Mouse (Mus musculus) hindbrain, embryonic 15.5 days (tissue): ENCODE results near the gene 4933417A18Rik. TPM values are rescaled to one million over a fixed set of nuclear protein-coding genes. Genes with fewer than 3 reads are reported as not detected.
"Not testable (repeated sequence)": the region's sequence is repeated elsewhere in the genome, so short reads cannot be mapped to it uniquely, and the experiment has no call there.

Source experiments
- ATAC-seq: fragments of 200-750 bp; cut with Nextera tagmentation; 2 replicates; pipeline ENCODE4 v1.8.0; 2017; ENCODE audit warnings: low read depth, moderate number of reproducible peaks, moderate TSS enrichment; ENCODE audit not compliant: low FRiP score
- H3K27ac ChIP-seq: fragments of 300-500 bp; sonication (generic); replicated peaks from 2 replicates; pipeline ENCODE4 v1.5.1; 2015; ENCODE audit warnings: mild to moderate bottlenecking, inconsistent platforms
- H3K27me3 ChIP-seq: fragments of 300-500 bp; sonication (generic); 2 replicates; pipeline ENCODE4 v1.6.1; 2015; ENCODE audit warnings: control low read depth, inconsistent platforms
- H3K36me3 ChIP-seq: fragments of 300-500 bp; sonication (generic); 2 replicates; pipeline ENCODE4 v1.6.1; 2015; ENCODE audit warnings: control low read depth, inconsistent platforms
- H3K4me1 ChIP-seq: fragments of 300-500 bp; sonication (generic); replicated peaks from 2 replicates; pipeline ENCODE4 v1.6.1; 2015; ENCODE audit warnings: control low read depth, inconsistent platforms
- H3K4me2 ChIP-seq: fragments of 300-500 bp; sonication (generic); 2 replicates; pipeline ENCODE4 v1.6.1; 2015; ENCODE audit warnings: moderate library complexity, mild to moderate bottlenecking, inconsistent platforms
- H3K4me3 ChIP-seq: fragments of 300-500 bp; sonication (generic); 2 replicates; pipeline ENCODE4 v1.5.1; 2015; ENCODE audit warnings: mild to moderate bottlenecking, inconsistent platforms
- H3K9ac ChIP-seq: fragments of 300-500 bp; sonication (generic); 2 replicates; pipeline ENCODE4 v1.6.1; 2015; ENCODE audit warnings: inconsistent platforms
- H3K9me3 ChIP-seq: fragments of 300-500 bp; sonication (generic); 2 replicates; pipeline ENCODE4 v1.6.1; 2016; ENCODE audit warnings: control low read depth, inconsistent platforms
- whole genome bisulfite sequencing: fragments of 180-500 bp; shearing (Covaris S2); methylation state at CpG from one replicate; pipeline ENCODE4 v1.1.7; 2015; 5-methylcytosine and 5-hydroxymethylcytosine counted together
- polyA plus RNA-seq: library from polyadenylated mRNA; unstranded; fragments of >200 nt; fragmentation: Nextera tagmentation; extraction: Ambion mirVana; gene quantifications from 2 replicates; pipeline ENCODE4 v1.2.1, GENCODE M21; 2015

The 4933417A18Rik gene
- polyA plus RNA-seq, 1 experiment from 2014 or later, result not detected

DNA sequence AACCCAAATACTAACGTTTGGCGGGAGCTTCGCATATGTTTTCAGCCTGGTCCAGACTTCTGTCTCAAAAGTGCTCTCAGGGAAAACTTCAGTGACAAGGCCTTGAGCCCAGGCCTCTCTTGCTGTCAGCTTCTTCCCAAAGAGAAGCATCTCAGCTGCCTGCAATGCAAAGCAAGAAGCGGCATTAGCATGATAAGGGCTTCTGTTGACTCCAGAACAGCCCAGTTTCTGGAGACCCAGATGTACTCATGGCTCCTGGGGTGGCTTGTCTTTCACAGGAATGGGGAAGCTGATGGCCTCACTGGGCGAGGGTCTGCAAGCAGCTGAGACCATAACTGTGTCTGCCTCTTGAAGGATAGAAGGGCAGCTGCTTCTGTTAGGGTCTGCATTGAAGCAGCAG lies 54.4 kb downstream of the 4933417A18Rik start:
- peaks cover 52% of the 10 kb centered on the region for H3K36me3 ChIP-seq
- H3K9me3 ChIP-seq, H3K4me2 ChIP-seq, ATAC-seq, H3K27me3 ChIP-seq, H3K9ac ChIP-seq, H3K27ac ChIP-seq, H3K4me3 ChIP-seq, H3K4me1 ChIP-seq: not testable (repeated sequence)
- WGBS, result 62% methylated on average over 5 of the region's 5 CpGs

DNA sequence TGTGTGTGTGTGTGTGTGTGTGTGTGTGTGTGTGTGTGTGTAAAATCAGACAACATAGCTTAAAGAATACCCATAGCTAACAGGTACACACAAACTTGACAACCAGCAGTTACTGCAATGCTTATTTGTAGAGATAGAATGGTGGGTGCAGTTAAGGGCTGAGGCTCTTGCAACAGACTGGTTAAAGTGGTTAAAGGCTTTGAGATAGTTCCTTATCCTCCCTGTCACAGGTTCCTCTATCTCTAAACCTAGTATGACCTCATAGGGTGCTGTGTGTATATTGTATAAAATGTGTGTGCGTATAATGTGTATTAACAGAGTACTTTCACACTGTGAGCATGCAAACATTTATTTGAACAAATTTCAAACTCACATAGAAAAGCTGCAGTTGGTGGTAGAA lies 59.3 kb downstream of the 4933417A18Rik start:
- not testable (repeated sequence) for ATAC-seq, H3K4me2 ChIP-seq, H3K9me3 ChIP-seq, H3K4me3 ChIP-seq, H3K4me1 ChIP-seq, H3K27me3 ChIP-seq, H3K9ac ChIP-seq, H3K27ac ChIP-seq
- peaks cover 69% of the 10 kb centered on the region for H3K36me3 ChIP-seq
- WGBS, result 96% methylated on average over 1 of the region's 1 CpGs

DNA sequence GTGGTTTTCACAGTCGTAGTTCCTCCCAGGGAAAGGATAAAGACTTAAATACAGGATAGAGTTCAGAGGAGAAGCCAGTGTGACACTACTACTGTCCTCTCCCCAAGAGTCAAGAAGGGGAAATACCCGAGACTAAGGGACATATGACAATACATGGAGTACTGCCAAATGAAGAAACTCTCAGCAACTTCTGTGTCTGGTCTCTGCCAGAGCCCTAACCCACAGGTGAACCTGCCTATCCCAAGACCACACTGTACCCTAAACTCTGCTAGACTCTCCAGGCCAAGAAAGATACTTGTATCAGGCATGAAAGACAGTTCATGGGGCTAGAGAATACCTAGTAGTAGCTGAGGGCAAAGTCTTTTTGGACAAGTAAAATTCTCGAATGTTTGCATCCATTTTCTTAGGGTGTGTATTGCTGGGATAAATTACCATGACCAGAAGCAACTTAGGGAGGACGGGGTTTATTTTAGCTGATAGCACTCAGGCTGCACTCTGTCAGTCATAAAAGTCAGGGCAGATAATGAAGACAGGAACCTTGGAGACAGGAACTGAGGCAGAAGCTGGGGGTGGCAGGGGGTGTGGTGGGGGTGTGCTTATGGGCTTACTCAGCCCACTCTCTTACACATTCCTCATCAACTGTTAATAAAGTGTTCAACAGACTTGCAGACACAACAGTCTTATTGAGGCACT lies 67.5 kb downstream of the 4933417A18Rik start:
- H3K27ac ChIP-seq, result no peak overlapping the region
- ATAC-seq, result no peak
- H3K4me1 ChIP-seq, result peaks cover 19% of the 10 kb centered on the region
- no peaks in the 10 kb centered on the region for H3K27me3 ChIP-seq
- no peak overlapping the region for H3K9ac ChIP-seq
- H3K36me3 ChIP-seq, result peaks cover 33% of the 10 kb centered on the region
- 68% methylated on average over 4 of the region's 4 CpGs for WGBS
- H3K9me3 ChIP-seq, result no peaks in the 10 kb centered on the region
- no peak overlapping the region for H3K4me3 ChIP-seq
- H3K4me2 ChIP-seq, result no peak overlapping the region

DNA sequence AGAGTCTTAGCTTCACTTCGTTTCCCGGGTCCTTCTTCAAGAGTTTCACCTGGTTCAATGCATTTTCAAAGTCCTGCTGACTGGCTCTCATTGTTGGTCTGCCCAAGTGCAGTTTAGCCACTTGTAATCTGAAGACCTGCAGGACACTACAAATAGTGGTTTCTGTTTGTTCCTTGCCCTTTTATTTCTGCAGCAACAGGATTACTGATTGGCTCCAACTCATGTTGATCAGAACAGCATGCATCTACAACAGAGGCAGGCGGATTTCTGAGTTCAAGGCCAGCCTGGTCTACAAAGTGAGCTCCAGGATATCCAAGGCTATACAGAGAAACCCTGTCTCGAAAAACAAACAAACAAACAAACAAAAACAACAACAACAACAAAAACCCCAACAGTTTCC lies 68.9 kb downstream of the 4933417A18Rik start:
- 85% methylated on average over 4 of the region's 4 CpGs for WGBS
- peaks cover 20% of the 10 kb centered on the region for H3K36me3 ChIP-seq
- no peak for ATAC-seq
- H3K9me3 ChIP-seq, result no peaks in the 10 kb centered on the region
- H3K9ac ChIP-seq, result peak overlapping the region; percentile 71; the same call in 1 of the 2 replicates
- peak overlapping the region; percentile 77 for H3K4me2 ChIP-seq
- H3K27ac ChIP-seq, result peak overlapping the region; percentile 86; the same call in 1 of the 2 replicates
- peaks cover 19% of the 10 kb centered on the region for H3K4me1 ChIP-seq
- no peaks in the 10 kb centered on the region for H3K27me3 ChIP-seq
- H3K4me3 ChIP-seq, result peak overlapping the region; percentile 65

DNA sequence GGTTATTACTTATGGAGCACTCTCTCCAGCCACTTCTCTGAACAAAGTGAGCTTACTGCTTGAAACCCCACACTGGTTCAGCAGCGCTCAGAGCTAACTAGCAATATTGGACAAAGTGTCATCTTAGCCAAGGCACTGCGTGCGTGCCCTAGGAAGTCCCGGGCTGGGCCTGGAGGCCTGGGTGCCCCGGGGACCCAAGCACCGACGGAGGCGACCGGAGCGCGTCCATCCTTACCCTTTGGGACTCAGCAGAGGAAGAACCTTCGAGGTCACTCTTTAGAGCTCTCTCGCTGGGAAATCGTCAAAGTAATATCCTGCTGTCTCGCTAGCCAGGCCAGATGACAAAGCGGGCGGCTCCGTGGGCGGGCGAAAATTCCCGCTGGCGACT lies 69.4 kb downstream of the 4933417A18Rik start:
- H3K9ac ChIP-seq, result peak overlapping the region; percentile 71
- H3K36me3 ChIP-seq, result peaks cover 15% of the 10 kb centered on the region
- peak overlapping the region; percentile 65 for H3K4me3 ChIP-seq
- ATAC-seq, result peak; percentile 67; the same call in 1 of the 2 replicates
- peaks cover 19% of the 10 kb centered on the region for H3K4me1 ChIP-seq
- no peaks in the 10 kb centered on the region for H3K27me3 ChIP-seq
- H3K9me3 ChIP-seq, result no peaks in the 10 kb centered on the region
- peak overlapping the region; percentile 77 for H3K4me2 ChIP-seq
- WGBS, result 0% methylated on average over 22 of the region's 22 CpGs
- H3K27ac ChIP-seq, result peak overlapping the region; percentile 86

DNA sequence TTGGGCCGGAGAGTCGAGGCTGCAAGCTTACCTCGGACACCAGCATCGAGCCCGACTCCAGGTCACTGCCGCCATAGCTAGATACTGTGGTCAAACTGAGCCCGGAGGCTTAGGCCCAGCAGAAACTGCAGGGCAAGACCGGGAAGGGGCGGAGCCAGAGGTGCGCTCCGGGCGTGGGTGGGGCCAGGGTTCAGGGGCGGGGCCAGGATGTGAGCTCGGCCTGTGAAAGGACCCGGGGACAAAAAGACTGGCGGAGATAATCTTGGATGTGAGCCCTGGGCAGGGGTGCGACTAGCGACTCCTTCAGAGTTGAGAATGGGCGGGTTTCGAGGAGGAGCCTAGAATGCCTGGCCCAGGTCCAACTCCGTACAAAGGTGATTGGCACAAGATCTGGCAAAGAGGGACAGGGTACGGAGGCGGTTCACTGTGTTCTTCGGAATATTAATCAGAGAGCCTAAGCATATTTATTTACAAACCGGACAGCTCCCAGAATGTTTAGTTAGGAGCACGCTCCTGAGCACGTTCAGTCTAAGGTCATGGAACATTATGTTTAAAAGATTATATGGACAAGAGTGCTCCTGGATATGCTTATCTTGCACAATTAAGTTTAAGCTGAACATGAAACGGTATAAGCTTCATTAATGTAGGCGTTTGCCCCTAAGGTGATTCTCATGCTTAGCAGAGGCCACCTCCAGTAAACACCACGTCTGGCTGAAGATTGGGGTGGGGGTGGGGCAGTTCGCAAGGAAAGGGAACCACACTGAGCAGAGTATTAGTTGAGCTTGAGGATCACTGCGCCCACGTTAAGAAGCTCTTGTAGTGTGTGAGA lies 70.0 kb downstream of the 4933417A18Rik start:
- Histone ChIP-seq H3K36me3 (peaks cover 9% of the 10 kb centered on the region; the same call in 1 of the 2 replicates), H3K4me2 (peak overlapping the region; percentile 77), H3K4me3 (peak overlapping the region; percentile 65), H3K4me1 (peaks cover 19% of the 10 kb centered on the region), H3K27me3 (no peaks in the 10 kb centered on the region), H3K9me3 (no peaks in the 10 kb centered on the region), H3K9ac (peak overlapping the region; percentile 71), H3K27ac (peak overlapping the region; percentile 86)
- ATAC-seq, result peak; percentile 96
- under 1% methylated on average over 33 of the region's 33 CpGs for WGBS

DNA sequence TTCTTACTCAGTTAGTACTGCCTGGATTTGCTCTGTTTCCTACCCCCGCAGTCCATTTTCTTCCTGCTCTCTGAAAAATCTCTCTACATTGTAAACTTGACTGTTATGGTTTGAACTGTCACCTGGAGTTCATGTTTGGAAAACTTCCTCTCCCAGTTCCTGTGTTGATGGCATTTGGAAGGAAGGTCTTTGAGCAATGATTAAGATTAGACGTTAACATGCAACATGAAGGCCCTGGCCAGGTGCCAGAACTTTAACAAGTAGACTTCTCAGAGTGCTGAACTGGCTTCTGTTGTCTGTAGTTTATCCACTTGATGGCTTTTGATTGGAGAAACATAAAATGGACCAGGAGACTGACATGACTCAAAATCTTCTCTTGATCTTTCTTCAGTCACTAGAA lies 71.7 kb downstream of the 4933417A18Rik start:
- Histone ChIP-seq H3K27me3 (no peaks in the 10 kb centered on the region), H3K9ac (no peak overlapping the region), H3K4me2 (no peak overlapping the region), H3K9me3 (no peaks in the 10 kb centered on the region), H3K4me3 (no peak overlapping the region), H3K36me3 (no peaks in the 10 kb centered on the region), H3K27ac (no peak overlapping the region), H3K4me1 (peaks cover 19% of the 10 kb centered on the region)
- no peak for ATAC-seq
- 78% methylated on average over 2 of the region's 2 CpGs for WGBS

Other genes starting within 250 kb of the 4933417A18Rik start
- not detected in 2 replicates for gene Fam50b, start 189.6 kb upstream of the 4933417A18Rik start, polyA plus RNA-seq
- gene Prpf4b, start 49.1 kb upstream of the 4933417A18Rik start, polyA plus RNA-seq, result 56.8 and 60.6 TPM in 2 replicates
- 0.82 and 0.98 TPM in 2 replicates for gene Fam217a, start 99 bp upstream of the 4933417A18Rik start, polyA plus RNA-seq
- gene Eci3, start 39.4 kb downstream of the 4933417A18Rik start, polyA plus RNA-seq, result 0.78 and 0.90 TPM in 2 replicates
- gene Eci2, start 102.7 kb downstream of the 4933417A18Rik start, polyA plus RNA-seq, result 105 and 114 TPM in 2 replicates